Comparison of ENCODE assay signal across 12 mouse cellular contexts in genomic region chr8:116975606-116976005, GRCm38 (mm10). TPM values are rescaled to one million over a fixed set of nuclear protein-coding genes. Genes with fewer than 3 reads are reported as not detected.
DNase-seq lines count a peak whose midpoint lies in the region; ATAC-seq and TF ChIP-seq lines count a peak whose summit lies in the region.
"Had no signal": no experiment of that assay in that cellular context is flagged by ENCODE, and none has a peak within 500 bp of the region (broad histone marks: within the 10 kb centered on the region; RNA-seq: fewer than 3 reads in every experiment).

No protein-coding gene starts in this region.

- no peak overlapping the region for H3K4me3 ChIP-seq in hindbrain, embryonic 13.5 days
- H3K4me3 ChIP-seq in hindbrain, postnatal 0 days (ENCODE audit: low read length), result no peak overlapping the region
- H3K4me3 ChIP-seq: embryonic facial prominence, embryonic 15.5 days; forebrain, embryonic 13.5 days; limb, embryonic 15.5 days had no signal

- 67% methylated on average over 5 of the region's 5 CpGs for WGBS in hindbrain, embryonic 13.5 days
- WGBS in hindbrain, postnatal 0 days, result 63% methylated on average over 5 of the region's 5 CpGs

- peaks cover 14% of the 10 kb centered on the region for H3K36me3 ChIP-seq in hindbrain, embryonic 13.5 days
- H3K36me3 ChIP-seq in hindbrain, postnatal 0 days (ENCODE audit: insufficient read depth, low read length), result no peaks in the 10 kb centered on the region
- H3K36me3 ChIP-seq: embryonic facial prominence, embryonic 15.5 days; limb, embryonic 15.5 days had no signal

- no peak for TF ChIP-seq CTCF in hindbrain, postnatal 0 days (IDR thresholded peaks at IDR 0.05; ENCODE audit: low read depth)

- no peak for ATAC-seq in hindbrain, embryonic 13.5 days (ENCODE audit: low FRiP score)
- no peak for ATAC-seq in hindbrain, postnatal 0 days
- ATAC-seq: forebrain, embryonic 13.5 days had no signal

- no peaks in the 10 kb centered on the region for H3K9me3 ChIP-seq in hindbrain, embryonic 13.5 days
- no peaks in the 10 kb centered on the region for H3K9me3 ChIP-seq in hindbrain, postnatal 0 days (ENCODE audit: low read length)
- H3K9me3 ChIP-seq: embryonic facial prominence, embryonic 15.5 days; forebrain, embryonic 13.5 days; limb, embryonic 15.5 days had no signal

- H3K4me1 ChIP-seq in hindbrain, embryonic 13.5 days (replicated peaks), result peaks cover 14% of the 10 kb centered on the region
- H3K4me1 ChIP-seq in hindbrain, postnatal 0 days (ENCODE audit: insufficient read depth, low read length), result peaks cover 3% of the 10 kb centered on the region; the same call in 1 of the 2 replicates

- no peaks in the 10 kb centered on the region for H3K27me3 ChIP-seq in hindbrain, embryonic 13.5 days
- no peaks in the 10 kb centered on the region for H3K27me3 ChIP-seq in hindbrain, postnatal 0 days (ENCODE audit: insufficient read depth, low read length)
- H3K27me3 ChIP-seq: embryonic facial prominence, embryonic 15.5 days; forebrain, embryonic 13.5 days; limb, embryonic 15.5 days had no signal

- intact Hi-C loops in left cerebral cortex, postnatal 14 days (cut with DNase I), result no loop called here

- peak overlapping the region; percentile 24; the same call in 1 of the 2 replicates for H3K9ac ChIP-seq in hindbrain, embryonic 13.5 days
- H3K9ac ChIP-seq in hindbrain, postnatal 0 days (replicated peaks; ENCODE audit: low read length), result no peak overlapping the region
- H3K9ac ChIP-seq: embryonic facial prominence, embryonic 15.5 days; forebrain, embryonic 13.5 days; limb, embryonic 15.5 days had no signal

- no peak overlapping the region for H3K27ac ChIP-seq in hindbrain, embryonic 13.5 days
- H3K27ac ChIP-seq in hindbrain, postnatal 0 days, result no peak overlapping the region
- H3K27ac ChIP-seq: embryonic facial prominence, embryonic 15.5 days; forebrain, embryonic 13.5 days; limb, embryonic 15.5 days had no signal

- no peak for DNase-seq in hindbrain, postnatal 0 days (ENCODE audit: low spot score)
- peak; percentile 14 for DNase-seq in lung, postnatal 25 days (ENCODE audit: low spot score)
- DNase-seq in lung, postnatal 36 days, result no peak
- DNase-seq in kidney, adult 9 months, result peak; percentile 59
- DNase-seq in retina, embryonic 14.5 days (ENCODE audit: low spot score), result peak; percentile 26
- DNase-seq in cerebellum, adult 18-20 months, result no peak
- DNase-seq in left cerebral cortex, postnatal 14 days (ENCODE audit: low spot score in 2 of 2), result no peak
- DNase-seq: adrenal gland, postnatal 14 days had no signal

- no peak overlapping the region for H3K4me2 ChIP-seq in hindbrain, embryonic 13.5 days
- no peak overlapping the region for H3K4me2 ChIP-seq in hindbrain, postnatal 0 days (ENCODE audit: low read depth, low read length)
- H3K4me2 ChIP-seq: embryonic facial prominence, embryonic 15.5 days; forebrain, embryonic 13.5 days; limb, embryonic 15.5 days had no signal

RNA-seq across cellular contexts. Expression of gene 1700030J22Rik, which starts 3.2 kb away (rescaled TPM):
- 6.3 and 7.5 TPM in 2 replicates for polyA plus RNA-seq in hindbrain, embryonic 13.5 days (2015; fragmentation: Nextera tagmentation; extraction: Ambion mirVana)
- total RNA-seq in hindbrain, postnatal 0 days (2014; rRNA removed), result 5.2 and 7.0 TPM in 2 replicates
- 5.7 and 5.8 TPM in 2 replicates for polyA plus RNA-seq in hindbrain, postnatal 0 days (2015; fragmentation: Nextera tagmentation; extraction: Ambion mirVana)
- total RNA-seq in left cerebral cortex, postnatal 14 days (2021), result 10 to 100 TPM; 13.8 to 14.7 TPM

RNA-seq across cellular contexts. Expression of gene Gcsh, which starts 17.7 kb away (rescaled TPM):
- polyA plus RNA-seq in hindbrain, embryonic 13.5 days (2015; fragmentation: Nextera tagmentation; extraction: Ambion mirVana), result 93.0 and 95.0 TPM in 2 replicates
- 41.0 and 44.6 TPM in 2 replicates for total RNA-seq in hindbrain, postnatal 0 days (2014; rRNA removed)
- 128 and 131 TPM in 2 replicates for polyA plus RNA-seq in hindbrain, postnatal 0 days (2015; fragmentation: Nextera tagmentation; extraction: Ambion mirVana)
- 10 to 100 TPM; 37.6 to 41.1 TPM for total RNA-seq in left cerebral cortex, postnatal 14 days (2021)

RNA-seq across cellular contexts. Expression of gene Atmin, which starts 32.4 kb away (rescaled TPM):
- polyA plus RNA-seq in hindbrain, embryonic 13.5 days (2015; fragmentation: Nextera tagmentation; extraction: Ambion mirVana), result 19.5 and 20.9 TPM in 2 replicates
- 40.7 and 47.3 TPM in 2 replicates for total RNA-seq in hindbrain, postnatal 0 days (2014; rRNA removed)
- 18.3 and 20.8 TPM in 2 replicates for polyA plus RNA-seq in hindbrain, postnatal 0 days (2015; fragmentation: Nextera tagmentation; extraction: Ambion mirVana)
- 10 to 100 TPM; 41.1 to 46.4 TPM for total RNA-seq in left cerebral cortex, postnatal 14 days (2021)

RNA-seq across cellular contexts. Expression of gene Cenpn, which starts 54.1 kb away (rescaled TPM):
- 10.5 and 13.6 TPM in 2 replicates for polyA plus RNA-seq in hindbrain, embryonic 13.5 days (2015; fragmentation: Nextera tagmentation; extraction: Ambion mirVana)
- 4.3 and 4.7 TPM in 2 replicates for total RNA-seq in hindbrain, postnatal 0 days (2014; rRNA removed)
- 8.4 and 9.8 TPM in 2 replicates for polyA plus RNA-seq in hindbrain, postnatal 0 days (2015; fragmentation: Nextera tagmentation; extraction: Ambion mirVana)
- 1 to 10 TPM; 1.6 to 2.7 TPM for total RNA-seq in left cerebral cortex, postnatal 14 days (2021)

RNA-seq across cellular contexts. Expression of gene Cmc2, which starts 54.4 kb away (rescaled TPM):
- 36.2 and 38.0 TPM in 2 replicates for polyA plus RNA-seq in hindbrain, embryonic 13.5 days (2015; fragmentation: Nextera tagmentation; extraction: Ambion mirVana)
- total RNA-seq in hindbrain, postnatal 0 days (2014; rRNA removed), result 12.6 and 16.8 TPM in 2 replicates
- 36.3 TPM in 2 replicates for polyA plus RNA-seq in hindbrain, postnatal 0 days (2015; fragmentation: Nextera tagmentation; extraction: Ambion mirVana)
- 10 to 100 TPM; 12.9 to 14.8 TPM for total RNA-seq in left cerebral cortex, postnatal 14 days (2021)

Comparison
In these comparisons a context has a peak if more than half of its experiments do, and no peak if none do; other contexts are left out.
1. DNase-seq: peak in lung, postnatal 25 days (single experiment), kidney, adult 9 months (single experiment) and retina, embryonic 14.5 days (single experiment); none in hindbrain, postnatal 0 days (single experiment), lung, postnatal 36 days (single experiment), cerebellum, adult 18-20 months (0 of 2) and left cerebral cortex, postnatal 14 days (0 of 2).